Mouse (Mus musculus): Measurements from ENCODE around the gene Arpc1a. TPM values are rescaled to one million over a fixed set of nuclear protein-coding genes. Genes with fewer than 3 reads are reported as not detected.
A peak's percentile ranks its signal among the peaks of the same experiment; 100 is the strongest.

The Arpc1a gene
- total and polyA plus RNA-seq, 3 experiments: 85.8 to 306 (median 187) TPM

- TF ChIP-seq CHD2 (IDR thresholded peaks at IDR 0.05; ENCODE audit: low read length) (no peak), BHLHE40 (IDR thresholded peaks at IDR 0.05; ENCODE audit: borderline replicate concordance, low read depth, low read length) (no peak), ZKSCAN1 (IDR thresholded peaks at IDR 0.05; ENCODE audit: low read depth, low read length) (no peak), SIN3A (IDR thresholded peaks at IDR 0.05; ENCODE audit: low read length) (peak; percentile 80; the same call in 1 of the 2 replicates), HCFC1 (IDR thresholded peaks at IDR 0.05; ENCODE audit: low read depth, low read length) (peak; percentile 93)
Measured at GRCm38 (mm10) chr5:145139571-145140519, 56.2 kb downstream of the Arpc1a start, which contains the start of the genes Pdap1 and Bud31 (continued).

GRCm38 (mm10) chr5:145140611-145141010 is 57.0 kb downstream of the Arpc1a start:
- no peaks in the 10 kb centered on the region for H3K9me3 ChIP-seq (replicated peaks; ENCODE audit: insufficient read depth, low read length)
- peak overlapping the region; percentile 95 for H3K9ac ChIP-seq (ENCODE audit: control insufficient read depth, low read depth, low read length, poor library complexity, severe bottlenecking)
- peak overlapping the region; percentile 85 to 95 for H3K4me3 ChIP-seq (ENCODE audit: control insufficient read depth in 1 of 2, insufficient read depth in 1 of 2, low read depth in 2 of 2, low read length in 2 of 2)
- peaks cover 2 to 21% of the 10 kb centered on the region in 2 experiments; a peak in 2 of 4 replicates for H3K4me1 ChIP-seq (ENCODE audit: control insufficient read depth in 1 of 2, insufficient read depth in 2 of 2, low read length in 2 of 2)
- no peaks in the 10 kb centered on the region for H3K27me3 ChIP-seq (ENCODE audit: control insufficient read depth in 1 of 2, insufficient read depth in 2 of 2, low read length in 2 of 2)
- 0 out of 2 replicates have a peak, but pooled peaks have one; percentile 0 for TF ChIP-seq MAZ (IDR thresholded peaks at IDR 0.05; ENCODE audit: low read depth, low read length)
- no peak for TF ChIP-seq HCFC1 (IDR thresholded peaks at IDR 0.05; ENCODE audit: low read depth, low read length)
- H3K36me3 ChIP-seq (ENCODE audit: control insufficient read depth in 1 of 2, insufficient read depth in 2 of 2, low read length in 2 of 2): peaks cover 16 to 21% of the 10 kb centered on the region in 2 experiments
- peak overlapping the region; percentile 90 for H3K27ac ChIP-seq (ENCODE audit: control insufficient read depth, low read depth, low read length)
- peaks cover 44% of the 10 kb centered on the region for H3K79me2 ChIP-seq (ENCODE audit: control insufficient read depth, insufficient read depth, low read length, poor library complexity)
- peak; percentile 52 for DNase-seq (ENCODE audit: low read depth, low spot score)

- TF ChIP-seq KAT2A (conservative IDR thresholded peaks at IDR 0.05; ENCODE audit: low read depth, low read length): no peak
- TF ChIP-seq SIN3A (IDR thresholded peaks at IDR 0.05; ENCODE audit: low read length): no peak
- TF ChIP-seq RAD21 (IDR thresholded peaks at IDR 0.05; ENCODE audit: low read depth, low read length): no peak
- no peak for TF ChIP-seq POLR2AphosphoS2 (IDR thresholded peaks at IDR 0.05; ENCODE audit: low read length)
- TF ChIP-seq ZC3H11A (IDR thresholded peaks at IDR 0.05; ENCODE audit: low read depth, low read length): no peak
- no peak for TF ChIP-seq MEF2A (IDR thresholded peaks at IDR 0.05; ENCODE audit: extremely low read depth, insufficient replicate concordance, low read depth, low read length, poor library complexity, severe bottlenecking)
- TF ChIP-seq ZKSCAN1 (IDR thresholded peaks at IDR 0.05; ENCODE audit: low read depth, low read length): no peak
- no peak for TF ChIP-seq CTCF (IDR thresholded peaks at IDR 0.05 in 2 of 3, conservative IDR thresholded peaks at IDR 0.05 in 1 of 3; ENCODE audit: control insufficient read depth in 1 of 3, insufficient read depth in 1 of 3, low read depth in 2 of 3, low read length in 3 of 3, poor library complexity in 1 of 3, severe bottlenecking in 1 of 3)
- no peak for TF ChIP-seq GABPA (IDR thresholded peaks at IDR 0.05; ENCODE audit: low read depth, low read length)
- no peak for TF ChIP-seq USF2 (IDR thresholded peaks at IDR 0.05; ENCODE audit: borderline replicate concordance in 1 of 2, insufficient read depth in 1 of 2, low read depth in 1 of 2, low read length in 2 of 2)
- TF ChIP-seq E2F4 (IDR thresholded peaks at IDR 0.05; ENCODE audit: borderline replicate concordance, low read depth, low read length): no peak
- TF ChIP-seq UBTF (IDR thresholded peaks at IDR 0.05; ENCODE audit: borderline replicate concordance, insufficient read depth, low read depth, low read length): no peak
- TF ChIP-seq ZNF384 (IDR thresholded peaks at IDR 0.05; ENCODE audit: low read depth, low read length): no peak
- TF ChIP-seq NRF1 (IDR thresholded peaks at IDR 0.05; ENCODE audit: insufficient read depth, low read depth, low read length, poor library complexity, severe bottlenecking): no peak
- TF ChIP-seq ZMIZ1 (IDR thresholded peaks at IDR 0.05; ENCODE audit: low read depth, low read length): no peak
- no peak for TF ChIP-seq HCFC1 (IDR thresholded peaks at IDR 0.05; ENCODE audit: low read depth, low read length)
- TF ChIP-seq POLR2AphosphoS5 (IDR thresholded peaks at IDR 0.05; ENCODE audit: borderline replicate concordance, low read depth, low read length): no peak
- no peak for TF ChIP-seq GATA1 (IDR thresholded peaks at IDR 0.05; ENCODE audit: low read depth, low read length)
- no peak for TF ChIP-seq RCOR1 (IDR thresholded peaks at IDR 0.05; ENCODE audit: low read depth, low read length)
- no peak for TF ChIP-seq POLR2A (IDR thresholded peaks at IDR 0.05; ENCODE audit: control insufficient read depth in 1 of 2, insufficient read depth in 1 of 2, low read depth in 1 of 2, low read length in 2 of 2, poor library complexity in 1 of 2)
- H3K9ac ChIP-seq (ENCODE audit: control insufficient read depth, low read depth, low read length, poor library complexity, severe bottlenecking): no peak overlapping the region
- no peak overlapping the region for H3K4me3 ChIP-seq (ENCODE audit: control insufficient read depth in 1 of 2, insufficient read depth in 1 of 2, low read depth in 2 of 2, low read length in 2 of 2)
- H3K27ac ChIP-seq (ENCODE audit: control insufficient read depth, low read depth, low read length): no peak overlapping the region
- H3K9me3 ChIP-seq (replicated peaks; ENCODE audit: insufficient read depth, low read length): no peaks in the 10 kb centered on the region
- H3K36me3 ChIP-seq (ENCODE audit: control insufficient read depth in 1 of 2, insufficient read depth in 2 of 2, low read length in 2 of 2): peaks cover 6 to 24% of the 10 kb centered on the region in 2 experiments
- no peak for DNase-seq (ENCODE audit: low read depth, low spot score)
- H3K4me1 ChIP-seq (ENCODE audit: control insufficient read depth in 1 of 2, insufficient read depth in 2 of 2, low read length in 2 of 2): peaks cover 4 to 6% of the 10 kb centered on the region in 2 experiments; a peak in 3 of 4 replicates
- H3K79me2 ChIP-seq (ENCODE audit: control insufficient read depth, insufficient read depth, low read length, poor library complexity): no peaks in the 10 kb centered on the region
- H3K27me3 ChIP-seq (ENCODE audit: control insufficient read depth in 1 of 2, insufficient read depth in 2 of 2, low read length in 2 of 2): no peaks in the 10 kb centered on the region
Measured at GRCm38 (mm10) chr5:145147748-145148147, 64.1 kb downstream of the Arpc1a start.
